Mouse (Mus musculus) right cerebral cortex, adult 18-20 months (tissue): ENCODE results near the gene Cyren.

Experiments
- DNase-seq: peaks from one replicate; pipeline ENCODE4 v3.0.0; 2022; ENCODE audit warnings: mixed read lengths

Gene Cyren

DNA sequence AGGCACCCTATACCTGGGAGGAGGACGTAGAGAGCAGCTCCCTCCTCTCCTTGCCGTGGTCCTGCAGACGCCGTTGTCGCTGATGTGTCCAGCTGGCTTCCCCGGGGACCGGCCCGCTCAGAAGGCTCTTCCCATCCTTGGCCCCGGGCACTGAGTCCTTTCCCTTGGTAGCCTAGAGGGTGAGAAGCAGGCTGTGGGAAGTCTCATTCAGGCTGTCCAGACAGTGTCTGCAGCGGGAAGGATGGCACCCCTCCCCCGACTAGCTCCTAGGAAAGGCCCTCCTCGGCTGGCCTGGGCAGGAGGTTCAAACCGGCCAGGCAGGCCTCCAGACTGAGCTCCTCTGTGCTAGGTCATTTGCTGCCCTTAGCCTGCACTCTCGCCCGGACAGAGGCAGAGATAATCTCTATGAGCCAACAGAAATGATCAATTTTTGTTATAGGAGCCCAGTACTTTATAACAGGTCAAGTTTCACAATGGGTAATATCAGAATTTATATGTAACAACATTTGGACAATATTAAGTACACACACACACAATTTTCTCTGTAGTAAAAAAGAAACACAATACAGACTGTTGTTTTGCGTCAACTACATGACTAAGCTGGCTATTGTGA, 18.4 kb upstream of the Cyren start:
- DNase-seq = no peak

DNA sequence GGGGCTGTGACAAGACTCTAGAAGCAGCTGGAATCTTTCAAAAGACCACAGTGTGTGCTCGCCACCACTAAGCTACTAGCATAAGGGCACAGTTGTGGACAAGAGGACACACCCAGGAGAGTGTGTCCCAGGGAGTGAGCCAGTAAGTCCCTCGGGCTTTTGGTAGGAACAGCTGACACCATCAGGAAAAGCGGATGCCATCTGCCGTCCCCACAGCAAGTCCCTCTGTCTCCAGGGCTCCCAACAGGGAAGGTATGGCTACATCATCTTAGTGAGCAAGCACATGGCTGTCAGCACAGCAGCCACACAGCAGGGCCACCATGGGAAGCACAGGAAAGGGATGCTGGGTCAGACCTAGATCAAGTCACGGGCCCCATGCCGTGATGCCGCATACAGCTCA, 17.7 kb upstream of the Cyren start:
- no peak for DNase-seq

DNA sequence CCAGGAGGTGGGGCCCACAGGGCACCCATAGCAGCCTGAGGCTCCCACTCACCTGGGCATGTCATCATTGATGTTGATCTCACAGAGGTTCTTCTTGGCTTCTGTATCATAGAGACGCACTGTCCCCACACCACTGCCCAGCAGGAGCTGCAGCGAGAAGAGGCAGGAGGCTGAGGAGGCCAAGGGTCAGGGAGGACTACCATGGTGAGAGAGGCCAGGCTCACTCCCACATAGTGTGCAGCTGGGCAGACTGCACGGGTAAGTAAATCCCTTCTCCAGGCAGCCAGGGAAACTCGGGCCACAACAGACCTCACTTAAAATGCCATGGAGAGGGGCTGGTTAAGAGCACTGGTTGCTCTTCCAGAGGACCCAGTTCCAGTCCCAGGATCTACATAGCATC, 11.3 kb upstream of the Cyren start:
- DNase-seq = no peak

DNA sequence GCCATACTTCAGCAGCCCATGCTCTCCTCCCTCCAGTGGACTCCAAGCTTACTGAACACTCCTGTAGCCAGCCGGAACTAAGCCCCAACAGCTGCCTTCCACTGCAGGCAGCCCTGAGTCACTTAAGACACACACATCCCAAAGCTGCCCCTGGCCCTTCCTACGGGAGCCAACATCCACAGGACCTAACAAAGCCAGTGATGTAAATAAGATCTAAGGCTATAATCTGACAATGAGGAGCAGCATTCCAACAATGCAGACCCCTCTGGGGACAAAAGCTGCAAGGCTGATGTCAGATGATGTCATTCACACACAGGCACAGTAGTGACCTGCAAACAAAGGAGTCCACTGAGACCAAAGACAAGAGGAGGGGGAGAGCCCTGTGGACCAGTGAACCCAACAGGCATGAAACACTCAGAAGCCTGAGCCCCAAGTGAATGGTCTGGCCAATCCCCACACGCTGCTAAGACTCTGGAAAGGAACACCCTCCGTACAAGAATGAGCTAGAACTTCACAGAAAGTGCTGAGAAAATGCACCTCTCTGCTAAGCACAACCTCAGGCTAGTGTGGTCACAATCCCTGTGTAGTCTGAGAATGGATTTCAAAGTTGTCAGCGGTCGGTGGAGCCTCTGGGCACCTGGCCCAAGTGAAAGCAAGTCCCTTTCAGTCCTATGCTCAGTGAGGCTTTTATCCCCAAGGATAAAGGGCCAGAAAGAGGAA, 9.4 kb upstream of the Cyren start:
- DNase-seq = no peak

DNA sequence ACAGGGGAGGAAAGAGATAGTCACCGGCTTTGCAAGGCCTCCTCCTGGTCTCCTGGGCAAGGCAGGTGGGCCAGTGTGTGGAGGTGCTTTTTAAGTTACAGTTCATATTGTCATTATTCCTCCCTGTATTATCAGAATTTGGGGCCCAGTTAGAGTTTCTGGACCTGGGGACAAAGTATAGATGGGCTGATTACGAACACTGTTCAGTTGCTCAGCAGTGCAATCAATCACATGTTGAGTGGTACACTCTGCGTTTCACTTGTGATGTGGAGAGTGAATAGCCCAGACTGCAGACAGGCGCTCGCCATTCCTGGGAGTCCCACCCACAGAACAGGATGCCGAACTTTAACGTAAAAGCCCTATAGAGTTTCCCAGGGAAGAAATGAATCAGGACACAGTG, 6.9 kb upstream of the Cyren start:
- no peak for DNase-seq

DNA sequence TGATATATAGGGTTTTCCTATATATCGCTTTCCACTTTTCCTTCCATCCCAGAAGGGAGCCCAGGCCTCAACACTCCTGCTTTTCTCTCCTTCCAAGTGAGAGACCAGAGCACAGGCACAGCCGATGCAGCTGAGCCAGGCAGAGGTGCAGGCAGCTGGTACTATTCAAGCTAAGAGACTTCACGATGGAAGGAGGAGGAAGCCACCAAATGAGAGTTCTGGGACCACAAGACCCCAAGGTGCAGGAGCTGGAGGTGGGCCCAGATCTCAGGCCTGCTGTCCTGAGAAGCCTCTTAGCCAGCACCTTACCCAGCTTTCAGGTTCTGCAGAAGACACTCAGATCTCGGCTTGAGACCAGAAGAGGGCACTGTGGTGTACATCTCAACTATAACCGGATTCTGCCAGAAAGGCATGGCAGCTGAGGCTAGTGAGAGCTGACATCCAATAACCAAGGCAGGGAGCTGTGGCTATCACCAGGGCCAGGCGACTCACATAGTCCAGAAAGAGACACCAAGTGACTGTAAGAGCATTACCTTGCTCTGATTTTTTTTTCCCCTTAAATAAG, 2.1 kb upstream of the Cyren start:
- DNase-seq = peak; percentile 68

DNA sequence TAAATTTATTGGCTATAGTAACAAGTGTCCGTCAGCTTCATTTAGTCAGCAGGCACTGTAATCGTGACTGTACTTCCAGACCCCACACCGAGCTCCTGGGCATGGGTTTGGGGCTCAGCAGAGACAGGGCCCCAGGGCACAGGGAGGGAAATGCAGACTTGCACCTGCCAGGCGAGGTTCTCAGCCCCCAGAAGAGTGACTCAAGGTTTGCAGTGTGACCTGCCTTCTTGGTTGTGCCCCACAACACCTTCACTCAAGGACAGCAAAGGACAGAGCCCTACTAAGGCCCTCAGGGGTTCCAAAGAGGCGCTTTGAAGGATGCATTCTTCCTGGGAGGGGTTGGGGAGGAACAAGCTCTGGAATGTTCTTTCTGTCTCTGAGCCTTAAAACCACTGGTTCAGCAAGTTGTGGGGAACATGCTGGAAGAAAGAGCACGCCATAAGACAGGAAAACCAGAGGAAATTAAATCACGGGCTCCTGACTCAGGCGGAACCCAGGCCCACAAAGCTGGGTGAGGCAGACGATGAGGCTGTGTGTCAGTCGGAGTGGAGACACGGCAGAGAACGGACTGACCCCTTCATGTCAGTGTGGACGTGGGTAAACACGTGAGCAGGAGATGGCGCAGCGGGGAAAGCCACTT, 1.4 kb upstream of the Cyren start:
- no peak for DNase-seq

DNA sequence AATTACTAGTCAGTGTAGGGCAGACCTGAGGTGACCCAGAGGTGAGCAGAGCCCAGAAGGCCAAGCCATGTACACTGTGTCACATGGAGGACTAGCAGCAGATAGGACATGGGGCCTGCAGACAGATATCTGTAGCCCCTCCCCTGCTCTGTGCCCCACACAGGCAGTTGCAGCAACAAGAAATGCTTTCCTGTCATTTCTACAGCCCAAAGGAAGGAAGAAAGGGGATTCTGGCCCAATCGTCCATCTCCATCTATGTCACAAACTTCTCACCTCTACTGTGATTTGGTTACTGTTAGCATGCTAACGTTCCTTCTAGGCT, 1.1 kb downstream of the Cyren start:
- no peak for DNase-seq

DNA sequence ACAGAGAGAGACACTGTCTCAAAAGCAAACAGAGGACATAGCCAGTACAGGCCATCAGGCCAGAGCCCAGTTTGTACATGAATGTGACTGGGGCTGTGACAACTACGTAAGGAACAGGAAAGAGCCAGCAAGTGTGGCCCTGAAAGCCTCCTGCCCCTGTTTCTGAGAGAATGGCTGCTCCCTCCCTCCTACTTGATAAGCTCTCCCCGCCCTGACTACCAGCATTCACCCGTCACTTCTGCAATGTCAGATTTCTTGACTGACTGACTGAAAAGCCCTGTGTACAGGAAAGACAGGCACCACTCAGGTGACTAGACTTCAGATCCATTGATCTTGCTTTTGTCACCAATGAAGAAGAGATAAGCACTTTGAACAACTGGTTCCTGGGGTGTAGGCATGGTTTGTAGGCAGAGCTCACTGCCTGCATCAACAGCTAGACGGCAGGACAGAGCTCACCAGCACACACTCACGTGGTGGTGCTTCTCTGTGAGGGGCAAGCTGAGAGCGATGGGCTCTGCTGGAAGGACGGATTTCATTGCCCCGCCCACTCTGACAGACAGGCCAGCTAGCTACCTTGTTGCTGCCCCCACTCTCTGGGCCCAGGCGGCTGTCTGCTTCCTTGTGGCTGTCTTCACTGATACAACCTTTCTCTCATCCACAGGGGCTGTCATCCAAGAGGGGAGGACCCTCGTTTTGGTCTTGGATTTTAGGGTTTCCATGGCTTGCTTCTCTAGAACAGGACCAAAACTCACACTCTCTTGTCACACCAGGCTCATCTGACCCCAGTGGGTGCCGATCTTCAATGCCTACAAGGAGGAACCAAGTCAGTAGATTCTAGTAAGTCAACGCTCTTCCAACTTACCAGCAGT, 1.7 kb downstream of the Cyren start:
- no peak for DNase-seq

DNA sequence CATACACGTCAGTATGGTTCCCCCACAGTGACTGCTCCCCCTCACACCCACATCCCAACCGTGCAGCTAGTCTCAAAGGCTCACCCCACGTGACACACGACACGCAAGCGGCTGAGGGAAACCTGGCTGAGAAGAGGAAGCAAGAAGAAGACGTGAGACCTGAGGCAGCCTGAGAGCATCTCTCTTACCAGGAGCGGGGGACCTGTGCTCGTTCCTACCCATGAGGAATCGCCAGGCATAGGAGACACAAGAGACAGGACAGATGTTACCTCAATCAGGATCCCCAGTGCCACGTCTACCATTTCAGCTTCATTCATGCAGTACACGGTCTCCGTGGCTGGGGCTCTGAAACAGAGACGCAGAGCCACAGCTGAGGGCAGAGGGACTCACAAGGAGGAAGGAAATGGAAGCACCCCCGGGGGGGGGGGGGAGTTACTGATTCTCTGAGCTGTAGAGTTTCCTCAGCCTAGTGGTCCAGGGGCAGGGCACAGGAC, 2.5 kb downstream of the Cyren start:
- DNase-seq = peak; percentile 56

DNA sequence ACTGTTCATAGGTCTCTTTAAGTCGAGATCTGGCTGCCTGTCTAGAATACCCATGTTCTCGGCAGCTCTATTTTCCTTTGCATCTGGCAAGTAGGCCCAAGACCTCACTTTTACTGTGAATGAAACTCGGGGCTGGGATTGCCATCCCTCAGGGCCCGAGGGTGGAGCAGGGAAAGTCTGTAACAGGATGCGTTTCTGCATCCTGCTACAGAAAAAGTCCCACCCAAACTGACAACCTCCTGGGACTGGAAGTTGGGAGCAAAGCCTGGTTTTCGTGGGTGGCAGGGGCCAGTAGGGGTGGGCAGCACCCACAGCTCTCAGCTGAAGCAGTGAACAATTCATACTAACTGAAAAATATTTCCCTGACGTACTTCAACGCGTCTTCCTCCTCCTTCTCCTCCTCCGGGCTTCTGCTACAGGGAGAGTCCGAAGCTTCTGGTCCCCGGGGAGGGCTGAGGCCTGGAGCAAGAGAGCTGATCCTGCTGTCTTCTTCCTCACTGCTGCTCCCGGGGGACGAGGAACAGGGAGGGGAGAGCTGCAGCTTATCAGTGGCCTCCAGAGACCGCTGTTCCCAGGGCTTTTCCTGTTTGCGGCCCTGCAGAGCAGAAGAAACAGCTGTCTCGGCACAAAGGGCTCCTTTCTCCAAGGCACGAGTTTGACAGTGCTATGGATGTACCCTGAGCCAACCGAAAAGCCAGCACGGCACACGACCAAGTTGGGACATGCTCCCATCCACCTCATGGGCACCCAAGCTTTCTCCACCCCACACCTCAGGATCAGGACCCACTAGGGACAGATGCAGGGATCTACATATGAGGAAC, 3.5 kb downstream of the Cyren start:
- no peak for DNase-seq

DNA sequence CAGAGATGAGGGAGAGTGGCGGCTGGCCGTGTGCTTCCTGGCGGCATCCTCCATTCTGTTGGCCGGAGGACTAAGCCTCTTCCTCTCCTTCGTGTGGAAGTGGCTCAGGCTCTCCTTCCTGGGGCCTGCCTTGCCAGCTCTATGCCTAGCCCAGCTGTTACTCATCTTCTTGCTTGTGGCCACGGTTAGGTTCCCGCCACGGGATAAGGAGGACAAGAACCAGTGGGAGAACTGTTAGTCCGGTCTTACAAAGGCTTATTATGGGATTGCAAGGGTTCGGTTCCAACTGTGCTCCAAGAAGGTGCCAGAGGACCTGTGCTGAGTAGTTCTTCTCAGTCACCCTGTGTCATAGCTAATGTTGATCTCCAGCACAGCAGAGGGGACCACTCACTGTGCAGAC, 5.0 kb downstream of the Cyren start:
- no peak for DNase-seq

DNA sequence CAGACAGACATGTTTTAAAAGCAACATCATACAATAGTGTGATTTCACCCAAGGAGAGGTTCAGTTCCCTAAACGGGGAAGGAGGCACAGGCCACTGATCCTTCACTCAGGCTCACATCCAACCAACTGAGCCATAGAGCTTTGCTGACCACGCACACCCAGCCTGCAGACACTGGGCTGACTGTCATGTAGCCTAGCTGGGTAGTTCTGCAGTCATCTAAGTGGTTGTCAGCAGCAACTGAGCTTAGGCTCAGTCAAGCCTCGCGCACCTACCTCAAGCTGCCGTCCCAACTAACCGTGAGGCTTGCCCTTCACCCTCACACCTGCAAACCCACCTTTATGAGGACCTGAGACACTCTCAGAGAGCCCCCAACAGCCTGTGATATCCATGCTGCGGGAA, 5.9 kb downstream of the Cyren start:
- DNase-seq = no peak

DNA sequence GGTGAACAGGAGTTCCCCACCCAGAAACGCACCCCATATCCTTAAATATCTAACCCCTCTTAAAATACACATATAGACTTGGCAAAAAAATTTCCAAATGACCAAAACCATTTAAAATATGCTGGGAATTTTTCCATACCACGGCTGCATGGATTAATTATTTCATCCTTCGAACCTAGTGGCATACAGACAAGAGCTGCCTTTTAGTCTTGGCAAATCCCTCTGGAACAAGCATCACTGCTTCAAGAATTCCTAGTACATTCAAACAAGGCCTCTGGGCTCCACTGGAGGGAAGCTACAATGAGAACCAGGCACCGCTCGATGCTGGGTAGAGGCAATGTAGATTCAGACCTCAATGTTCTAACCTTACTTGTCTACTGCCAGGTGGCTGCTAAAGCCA, 7.1 kb downstream of the Cyren start:
- no peak for DNase-seq

DNA sequence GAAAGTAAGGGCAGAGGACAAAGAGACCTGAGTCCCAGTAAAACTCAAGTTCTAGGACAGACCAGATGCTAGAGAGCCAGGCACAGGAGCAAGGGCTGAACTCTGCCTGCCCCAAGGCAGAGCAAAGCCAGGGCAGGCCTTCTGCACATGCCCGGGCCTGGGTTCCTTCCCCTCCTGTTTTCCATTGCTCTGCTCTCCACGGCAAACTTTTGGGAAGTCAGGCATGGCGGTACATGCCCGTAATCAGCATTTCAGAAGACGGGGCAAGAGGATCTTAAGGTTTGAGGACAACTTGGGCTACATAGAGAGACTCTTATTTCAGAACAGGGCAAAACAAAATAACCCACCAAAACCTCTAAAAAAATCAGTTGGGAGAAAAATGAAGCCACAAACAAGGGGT, 7.7 kb downstream of the Cyren start:
- DNase-seq = no peak

DNA sequence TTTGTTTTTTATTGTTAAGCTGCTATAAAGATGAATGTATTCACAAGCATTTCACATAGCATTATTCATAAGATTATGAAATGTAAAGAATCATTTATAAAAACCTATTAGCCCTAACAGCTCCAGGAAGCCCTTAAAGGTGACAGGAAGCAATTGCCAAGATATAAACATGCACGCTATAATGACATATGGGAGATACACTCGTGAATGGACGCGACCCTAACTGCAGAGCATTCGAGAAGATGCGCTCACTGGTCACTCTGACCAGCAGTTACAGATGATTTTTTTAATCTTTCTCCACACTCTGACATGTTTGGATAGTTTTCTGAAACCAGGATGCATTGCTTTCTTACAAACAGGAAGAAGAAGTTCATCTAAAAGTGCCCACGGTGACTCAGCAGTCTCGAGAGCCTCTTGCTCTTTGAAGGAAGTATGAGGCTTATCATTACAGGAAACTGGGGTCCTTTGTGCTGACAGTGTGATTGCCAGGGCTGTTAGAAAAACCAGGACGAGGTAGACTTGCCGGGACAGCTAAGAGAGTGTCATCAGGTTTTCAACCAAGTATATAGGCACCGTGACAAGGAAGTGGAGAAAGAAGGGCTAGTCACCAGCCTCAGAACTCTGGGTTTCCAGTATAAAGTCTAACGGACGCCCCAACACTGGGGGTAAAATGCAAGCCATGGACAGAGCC, 8.5 kb downstream of the Cyren start:
- no peak for DNase-seq

DNA sequence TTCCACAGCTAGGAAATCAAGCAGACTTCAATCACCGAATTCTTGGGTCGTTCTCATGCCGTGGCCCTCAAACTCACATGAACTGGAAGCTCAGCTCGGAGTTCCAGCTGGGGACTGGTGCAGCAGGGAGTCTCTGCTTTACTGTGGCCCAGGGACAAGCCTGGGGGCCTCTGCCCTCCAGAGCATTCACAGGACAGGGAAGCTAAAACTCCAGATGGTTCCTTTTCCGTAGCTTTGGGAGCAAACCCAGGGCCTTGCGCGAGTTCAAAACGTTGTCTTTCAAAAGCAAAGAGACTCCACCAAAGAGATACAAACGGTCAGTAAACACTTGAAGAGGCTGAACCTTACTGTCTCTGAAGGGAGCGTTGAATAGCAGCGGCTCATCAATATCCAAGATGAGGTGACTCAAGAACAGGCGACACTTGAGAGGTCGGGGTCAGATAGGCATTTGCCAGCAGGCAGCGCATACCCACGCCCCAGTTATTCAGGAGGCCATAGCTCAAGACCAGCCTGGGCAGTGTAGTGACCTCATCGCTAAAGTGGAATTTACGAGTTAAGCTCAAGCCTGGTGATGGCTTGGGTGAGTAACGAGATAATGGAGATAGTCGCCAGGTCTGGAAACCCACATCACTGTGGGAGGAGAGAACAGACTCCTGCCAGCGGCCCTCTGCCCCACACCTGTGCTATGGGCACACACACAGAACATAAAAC, 9.2 kb downstream of the Cyren start:
- no peak for DNase-seq

DNA sequence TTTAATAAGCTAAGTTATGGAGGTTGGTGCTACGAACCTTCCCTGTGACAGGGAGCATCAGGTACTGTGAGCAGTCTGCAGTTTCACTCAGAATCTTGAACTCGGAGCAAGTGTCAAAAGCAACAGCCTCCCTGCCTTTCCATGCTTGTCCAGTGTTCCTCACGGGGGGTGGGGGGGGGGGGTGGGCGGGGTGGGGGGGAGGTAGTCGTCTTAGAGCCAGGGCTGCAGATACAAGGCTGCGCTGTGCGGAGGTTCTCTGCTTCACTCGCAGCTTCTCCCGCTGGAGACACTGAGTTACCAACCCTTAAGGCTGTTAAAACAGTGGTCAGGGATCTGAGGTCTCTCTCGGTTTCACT, 9.9 kb downstream of the Cyren start:
- DNase-seq = no peak

DNA sequence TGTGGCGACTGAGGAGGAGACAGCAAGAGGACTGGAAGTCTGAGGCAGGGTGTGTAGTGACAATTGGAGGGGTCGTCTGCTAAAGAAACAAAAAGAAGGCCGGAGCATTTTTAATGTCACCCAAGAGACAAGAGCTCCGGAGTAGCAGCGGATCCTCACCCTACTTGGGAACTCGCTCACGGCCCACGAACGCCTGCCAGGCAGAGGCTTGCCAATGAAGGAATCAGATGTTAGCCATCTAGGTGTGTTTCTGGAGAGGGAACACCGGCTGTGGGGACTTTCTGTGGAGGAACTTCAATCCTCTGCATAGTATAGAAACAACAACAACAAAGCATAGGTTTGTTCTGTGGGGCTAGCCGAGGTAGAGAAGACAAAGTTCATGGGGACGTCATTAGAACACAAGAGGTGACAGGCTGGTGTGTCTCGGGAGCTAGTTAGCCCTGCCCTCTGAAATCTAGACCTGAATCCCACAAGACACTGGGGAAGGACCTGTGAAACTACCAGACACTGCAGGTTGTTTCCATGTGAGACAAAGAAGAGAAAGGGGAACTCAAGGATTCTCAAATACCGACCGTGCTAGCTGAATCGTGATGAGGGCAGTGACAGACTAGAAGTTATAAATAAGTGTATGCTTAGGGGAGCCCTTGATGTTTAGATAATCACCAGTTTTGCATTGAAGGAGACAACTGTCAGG, 10.4 kb downstream of the Cyren start:
- no peak for DNase-seq

DNA sequence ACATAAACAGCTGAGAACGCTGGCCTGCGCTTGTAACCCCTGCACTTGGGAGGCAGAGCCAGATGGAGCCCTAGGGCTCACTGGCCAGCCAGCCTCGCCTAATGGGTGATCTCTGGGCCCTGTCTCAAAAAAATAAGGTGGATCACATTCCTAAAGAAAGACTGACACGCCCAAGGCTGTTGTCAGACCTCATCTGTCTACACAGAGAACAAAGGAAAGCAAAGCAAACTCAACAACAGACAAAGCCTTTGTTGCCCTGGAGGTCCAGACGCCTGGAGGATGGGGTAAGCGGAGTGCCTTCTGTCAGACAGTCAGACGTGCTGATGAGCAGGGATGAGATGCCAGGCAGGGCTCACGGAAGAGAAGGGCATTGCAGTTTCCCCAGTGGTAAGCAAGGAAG, 11.1 kb downstream of the Cyren start:
- no peak for DNase-seq
